Mouse (Mus musculus) urinary bladder, adult 2 months (tissue): ENCODE data around the gene Sema5a. TPM values are rescaled to one million over a fixed set of nuclear protein-coding genes. Genes with fewer than 3 reads are reported as not detected.

Experiments used
- DNase-seq: peaks from one replicate; pipeline ENCODE4 v3.0.0; 2022; ENCODE audit warnings: low spot score
- polyA plus RNA-seq: library from polyadenylated mRNA; depleted of rRNA; stranded (reverse); fragments of >200 nt; gene quantifications from 2 replicates; pipeline ENCODE4 v1.2.3, GENCODE M21; 2012

Gene Sema5a
- polyA plus RNA-seq, 1 experiment = 10.1 TPM

DNA sequence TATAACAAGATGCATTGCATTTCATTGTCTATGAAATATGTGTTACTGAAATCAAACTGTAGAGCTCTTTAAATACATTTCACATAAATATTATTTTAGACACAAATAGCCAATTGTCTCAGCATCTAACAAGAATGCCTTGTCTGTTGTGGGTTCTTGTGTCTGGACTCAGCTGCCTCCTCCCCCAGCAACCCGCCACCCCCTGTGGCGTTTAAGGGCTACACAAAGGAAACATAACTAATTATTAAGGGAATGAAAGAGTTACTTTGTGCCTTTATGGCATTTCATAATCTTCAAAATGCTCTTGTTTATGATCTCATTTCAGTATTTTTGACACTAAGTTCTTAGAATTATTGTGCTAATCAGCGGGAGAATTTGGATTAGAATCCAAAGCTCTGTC, 298.6 kb downstream of the Sema5a start:
- no peak for DNase-seq

DNA sequence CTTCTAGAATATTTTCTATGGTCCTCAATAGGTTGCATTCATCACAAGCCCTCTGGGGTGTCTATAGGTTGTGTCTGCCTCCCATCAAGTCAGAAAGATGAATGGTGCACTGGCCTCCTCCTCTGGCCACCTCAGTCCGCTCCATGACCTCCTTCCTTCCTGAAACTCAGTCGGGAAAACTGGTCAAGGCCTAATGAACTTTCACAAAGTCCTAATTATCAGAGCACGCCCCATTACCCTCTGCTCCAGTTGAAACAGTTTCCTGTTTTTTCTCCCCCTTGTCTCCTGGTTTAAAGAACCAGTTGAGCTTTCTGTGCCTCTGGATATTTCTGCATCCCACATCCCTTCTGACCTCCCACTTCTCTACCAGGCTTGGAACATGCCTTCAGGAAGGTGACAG, 300.8 kb downstream of the Sema5a start:
- no peak for DNase-seq

DNA sequence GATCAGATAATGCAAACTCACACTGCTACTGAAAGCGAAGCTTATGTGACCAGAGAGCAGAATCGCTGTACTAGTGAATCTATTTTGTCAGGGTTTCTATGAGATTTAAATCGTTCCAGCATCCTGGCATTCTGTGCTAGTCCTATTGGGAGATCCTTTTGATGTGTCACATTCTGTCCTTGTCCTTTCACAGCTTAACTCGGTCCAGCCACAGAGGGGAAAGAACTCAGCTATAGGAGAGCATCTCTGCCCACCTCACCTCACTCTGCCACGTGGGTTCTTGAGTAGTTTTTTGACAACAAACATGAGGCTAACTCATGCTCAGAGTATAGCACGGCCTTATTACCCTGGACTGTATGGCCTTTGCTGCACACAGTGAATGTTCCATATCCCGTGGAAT, 302.1 kb downstream of the Sema5a start:
- no peak for DNase-seq

DNA sequence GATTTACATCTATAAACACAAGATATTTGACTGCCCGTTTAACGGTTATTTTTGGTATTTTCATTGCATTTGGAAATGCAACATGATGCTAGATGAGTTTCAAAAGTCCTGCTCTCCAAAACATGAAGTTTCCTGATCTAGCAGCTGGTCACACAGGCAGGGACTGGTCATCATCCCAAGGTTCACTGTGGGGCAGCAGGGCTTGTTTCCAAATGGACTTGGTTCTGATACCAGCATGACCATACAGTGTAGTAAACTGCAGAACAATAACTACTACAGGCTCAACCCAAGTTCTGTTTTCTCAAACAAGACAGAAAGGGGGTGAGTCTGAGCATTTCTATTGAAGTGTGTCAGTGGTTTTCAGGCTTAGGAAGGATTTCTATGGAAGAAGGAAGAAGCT, 314.3 kb downstream of the Sema5a start:
- no peak for DNase-seq

DNA sequence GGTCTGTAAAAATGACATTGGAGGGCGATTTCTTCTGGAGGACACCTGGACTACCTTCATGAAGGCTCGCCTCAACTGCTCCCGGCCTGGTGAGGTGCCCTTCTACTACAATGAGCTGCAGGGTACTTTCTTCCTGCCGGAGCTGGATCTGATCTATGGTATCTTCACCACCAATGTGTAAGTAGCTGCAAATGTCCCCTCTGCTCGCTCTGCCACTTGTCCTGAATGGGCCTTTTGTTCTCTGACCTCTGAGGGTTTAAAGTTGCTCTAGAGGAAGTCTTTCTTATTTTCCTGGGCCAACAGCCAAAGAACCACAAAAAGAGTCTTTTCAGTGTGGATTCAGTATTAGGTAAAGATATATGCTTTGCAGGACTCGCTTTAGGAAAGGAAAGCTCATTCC, 318.0 kb downstream of the Sema5a start:
- no peak for DNase-seq

DNA sequence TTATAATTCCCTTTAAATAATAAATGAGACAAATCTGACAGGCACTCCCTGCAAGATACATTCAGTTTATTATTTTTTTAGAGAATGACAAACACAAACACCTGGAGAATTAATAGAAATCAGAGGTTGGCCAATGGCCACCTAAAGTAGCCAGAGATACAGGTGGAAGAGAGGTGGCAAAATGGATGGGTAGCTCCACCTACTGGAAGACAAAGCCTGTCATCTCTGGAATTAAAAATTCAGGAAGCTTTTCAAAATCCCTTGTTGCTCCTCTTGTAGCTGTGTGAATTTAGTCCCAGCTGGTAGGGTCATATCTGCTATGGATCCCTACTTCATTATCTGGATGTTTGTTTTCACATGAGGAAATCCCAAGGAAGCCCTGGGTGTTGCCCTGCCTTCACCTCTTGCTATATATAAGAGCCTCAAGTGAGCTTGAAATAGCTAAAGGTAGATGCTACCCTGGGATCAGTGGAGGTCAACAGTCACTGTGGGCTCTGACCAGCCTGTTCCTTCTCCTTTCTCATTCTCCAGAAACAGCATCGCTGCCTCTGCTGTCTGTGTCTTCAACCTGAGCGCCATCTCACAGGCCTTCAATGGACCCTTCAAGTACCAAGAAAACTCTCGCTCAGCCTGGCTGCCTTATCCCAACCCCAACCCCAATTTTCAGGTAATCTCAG, 323.7 kb downstream of the Sema5a start:
- DNase-seq = no peak

DNA sequence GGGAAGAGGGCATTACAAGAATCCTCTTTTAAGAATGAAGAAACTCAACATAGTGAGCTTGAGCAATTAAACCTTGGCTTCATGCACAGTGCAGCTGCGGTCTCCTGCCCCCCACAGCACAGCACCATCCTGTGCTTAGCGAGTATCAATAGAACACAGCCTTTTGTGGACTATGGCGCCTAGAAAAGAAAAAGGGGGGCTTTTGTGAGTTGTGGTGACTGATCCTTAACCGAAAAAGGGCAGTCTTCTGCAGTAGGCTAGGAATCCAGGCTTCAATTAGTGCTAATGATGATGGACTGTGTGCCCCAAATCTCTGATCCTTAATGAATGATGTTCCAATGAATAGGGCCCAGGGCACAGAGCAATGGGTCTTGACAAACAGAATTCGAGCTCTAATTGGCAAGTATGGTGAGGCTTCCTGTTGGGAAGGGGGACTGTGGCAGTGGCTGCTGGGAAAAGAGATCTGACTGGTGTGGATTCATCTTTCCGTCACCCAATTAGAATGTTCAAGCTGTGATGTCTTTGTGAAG, 324.3 kb downstream of the Sema5a start:
- no peak for DNase-seq

DNA sequence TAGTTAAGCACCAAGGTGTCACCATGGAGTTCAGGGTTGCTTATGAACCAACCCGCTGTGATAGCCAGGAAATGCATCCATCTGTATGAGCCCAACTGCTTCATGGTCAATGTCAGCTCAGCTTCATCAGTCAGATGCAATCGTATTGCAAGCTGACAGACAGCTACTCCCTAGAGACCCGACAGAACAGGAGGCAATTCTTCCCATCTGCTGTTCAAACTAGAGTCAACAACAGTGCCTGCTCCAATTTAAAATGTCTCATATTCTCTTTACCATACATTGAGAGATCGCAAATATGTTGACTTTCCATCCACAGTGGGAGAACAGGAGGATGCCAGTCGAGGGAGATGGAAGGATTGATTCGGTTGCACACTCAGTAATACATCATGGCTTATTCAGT, 329.7 kb downstream of the Sema5a start:
- DNase-seq = no peak

DNA sequence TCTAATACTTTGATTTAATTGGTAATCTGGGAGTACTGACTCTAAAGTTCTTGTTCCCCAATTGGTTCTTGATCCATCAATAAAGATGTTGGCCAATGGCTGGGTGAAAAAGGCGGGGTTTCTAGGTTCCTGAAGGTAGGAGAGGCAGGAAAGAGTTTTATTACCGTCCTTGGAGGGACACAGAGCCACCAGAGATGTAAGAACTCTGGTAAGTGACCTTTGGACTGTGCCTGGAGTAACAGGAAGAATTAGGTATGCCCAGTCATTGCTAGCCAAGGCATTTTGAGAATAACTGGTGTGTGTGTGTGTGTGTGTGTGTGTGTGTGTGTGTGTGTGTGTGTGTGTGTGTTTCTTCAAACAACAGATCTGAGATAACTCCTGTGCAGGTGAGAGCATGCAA, 330.6 kb downstream of the Sema5a start:
- no peak for DNase-seq

DNA sequence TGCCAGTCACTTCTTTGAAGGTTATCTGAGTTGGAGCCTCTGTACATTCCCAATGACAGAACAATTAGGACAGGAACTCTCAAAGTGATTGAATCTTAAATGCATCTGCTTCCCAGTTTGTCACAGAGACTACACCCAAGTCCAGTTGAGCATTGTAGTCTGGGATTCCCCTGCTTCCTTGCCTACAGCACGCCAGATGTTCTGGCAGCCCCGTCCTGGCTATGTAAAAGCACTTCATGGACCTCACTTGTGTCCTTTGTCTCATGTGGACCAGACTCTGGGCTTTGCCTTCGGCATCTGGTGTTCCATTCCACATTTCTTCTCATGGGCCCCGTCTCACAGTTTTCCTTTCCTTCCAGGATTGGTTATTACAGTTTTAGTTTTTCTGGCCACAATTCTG, 334.7 kb downstream of the Sema5a start:
- DNase-seq = no peak

DNA sequence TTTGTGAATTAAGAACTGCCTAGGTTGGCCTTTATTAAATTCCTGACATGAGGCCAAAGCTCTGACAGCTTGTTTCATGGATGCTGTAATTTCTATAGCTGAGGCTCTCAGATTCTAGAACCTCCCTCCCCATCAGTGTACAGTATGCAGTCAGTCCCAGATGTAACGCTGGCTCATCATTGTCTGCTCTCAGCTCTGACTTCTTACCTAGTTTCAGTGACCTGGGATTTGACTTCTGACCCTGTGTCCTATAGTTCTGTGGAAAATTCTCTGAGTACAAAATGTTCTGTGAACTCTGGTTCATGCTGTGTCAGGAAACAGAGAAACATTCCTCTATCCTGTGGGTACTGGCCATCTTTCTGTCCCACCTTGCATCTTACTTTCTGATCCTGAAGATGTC, 346.0 kb downstream of the Sema5a start:
- DNase-seq = no peak

DNA sequence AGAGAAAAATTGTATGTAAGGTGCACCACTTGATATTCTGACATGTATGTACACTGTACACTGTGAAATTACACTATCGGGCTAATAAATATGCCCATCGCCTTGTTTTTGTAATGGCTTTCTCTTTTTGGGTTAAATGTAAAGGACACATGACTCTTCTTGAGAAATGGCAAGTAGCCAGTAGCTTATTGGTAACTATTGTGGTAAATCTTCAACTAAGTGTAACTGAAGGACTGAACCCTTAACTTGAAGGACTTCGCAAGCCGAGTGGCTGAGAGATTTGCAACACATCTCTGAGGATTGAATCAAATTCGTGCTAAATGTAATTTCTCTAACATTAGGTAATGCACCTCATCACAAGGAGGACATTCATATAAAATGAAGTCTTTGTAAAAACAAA, 349.1 kb downstream of the Sema5a start:
- DNase-seq = no peak

DNA sequence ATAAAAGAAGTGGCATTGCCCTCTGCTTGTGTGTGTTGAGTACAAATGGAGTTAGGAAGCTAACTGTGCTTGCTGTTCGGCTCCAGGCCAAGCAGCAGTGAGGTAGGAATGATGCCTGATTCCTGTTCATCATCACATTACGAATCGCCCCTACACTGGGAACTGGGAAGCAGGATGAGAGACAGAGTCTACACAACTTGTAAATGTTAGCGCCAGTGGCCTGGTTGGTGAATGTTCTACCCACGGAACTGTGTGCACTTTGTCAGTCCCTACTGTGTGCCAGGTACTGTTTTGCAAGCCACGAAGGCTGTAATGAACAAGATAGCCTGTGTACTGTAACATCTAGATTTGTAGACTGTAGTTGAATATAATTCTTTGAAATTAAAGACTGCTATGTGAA, 352.0 kb downstream of the Sema5a start:
- no peak for DNase-seq

DNA sequence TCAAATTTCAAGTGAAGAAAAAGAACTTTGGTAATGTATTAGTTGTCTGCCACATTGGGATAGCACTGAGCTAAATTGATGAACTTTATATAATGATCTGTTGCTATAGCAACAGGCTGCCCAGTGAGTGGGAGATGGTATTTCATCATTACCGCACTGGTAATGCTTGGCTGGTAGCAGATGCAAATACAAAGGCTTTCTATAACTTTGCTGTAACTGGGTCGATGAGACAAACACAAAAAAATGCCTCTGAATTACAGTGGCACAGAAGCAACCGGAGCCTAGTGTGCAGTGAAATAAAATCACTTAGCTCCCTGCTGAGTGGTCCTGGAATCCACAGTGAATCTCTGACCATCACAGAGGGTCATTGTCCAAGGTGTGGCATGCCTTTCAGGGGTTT, 352.6 kb downstream of the Sema5a start:
- no peak for DNase-seq

DNA sequence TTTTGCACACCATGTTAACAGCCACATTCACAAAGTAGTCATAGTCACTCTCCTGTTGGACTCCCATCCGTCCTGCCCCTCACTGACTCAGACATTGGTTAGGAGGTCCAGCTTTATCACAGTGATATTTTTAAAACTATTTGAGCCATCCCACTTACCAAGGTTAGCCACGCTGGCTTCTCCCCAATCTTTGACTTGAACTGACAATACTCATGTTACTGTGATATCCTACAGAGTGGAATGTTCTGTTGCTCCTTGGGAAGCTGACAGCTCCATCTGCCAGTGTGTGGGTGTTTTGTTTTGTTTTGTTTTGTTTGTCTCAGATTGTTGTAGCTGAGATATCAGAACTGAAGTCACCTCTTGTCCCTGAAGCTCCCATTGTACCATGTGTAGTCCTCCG, 362.6 kb downstream of the Sema5a start:
- DNase-seq = no peak

DNA sequence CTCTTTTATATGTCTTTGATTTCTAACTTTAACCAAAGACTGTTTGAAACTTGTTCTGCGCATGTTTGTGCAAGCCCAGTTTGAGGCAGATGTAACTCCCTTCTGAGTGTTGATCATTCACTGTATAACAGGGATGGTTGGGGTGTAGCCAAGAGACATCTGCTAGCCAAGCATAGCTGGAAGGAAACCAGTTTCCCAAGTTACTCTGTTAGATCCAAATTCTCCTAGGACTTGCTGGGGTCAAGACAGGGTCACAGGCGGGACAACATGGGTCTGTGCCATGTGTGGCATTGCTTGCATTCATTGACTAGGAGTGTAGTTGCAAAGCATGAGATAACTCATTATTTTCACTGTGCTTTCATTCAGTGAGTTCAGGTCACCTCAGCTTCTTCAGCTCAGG, 366.2 kb downstream of the Sema5a start:
- no peak for DNase-seq

DNA sequence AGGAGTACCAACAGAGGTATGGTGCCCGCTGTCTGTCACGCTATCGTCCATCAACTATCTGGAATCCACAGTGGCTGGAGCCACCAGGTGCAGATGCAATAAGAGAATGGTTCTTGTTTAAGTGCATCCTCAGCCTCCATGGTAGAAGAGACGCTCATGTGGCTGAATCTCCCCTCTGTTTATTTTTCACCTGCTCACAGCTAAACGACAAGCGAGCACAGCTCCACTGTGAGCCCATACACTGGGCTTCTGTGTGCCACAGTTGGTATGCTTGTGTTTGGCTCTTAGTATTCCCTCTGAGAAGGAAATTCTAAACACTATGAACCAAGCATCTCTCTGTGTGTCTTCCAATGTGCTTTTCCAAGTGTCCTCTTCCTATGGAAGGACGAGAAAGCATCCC, 366.6 kb downstream of the Sema5a start:
- no peak for DNase-seq

DNA sequence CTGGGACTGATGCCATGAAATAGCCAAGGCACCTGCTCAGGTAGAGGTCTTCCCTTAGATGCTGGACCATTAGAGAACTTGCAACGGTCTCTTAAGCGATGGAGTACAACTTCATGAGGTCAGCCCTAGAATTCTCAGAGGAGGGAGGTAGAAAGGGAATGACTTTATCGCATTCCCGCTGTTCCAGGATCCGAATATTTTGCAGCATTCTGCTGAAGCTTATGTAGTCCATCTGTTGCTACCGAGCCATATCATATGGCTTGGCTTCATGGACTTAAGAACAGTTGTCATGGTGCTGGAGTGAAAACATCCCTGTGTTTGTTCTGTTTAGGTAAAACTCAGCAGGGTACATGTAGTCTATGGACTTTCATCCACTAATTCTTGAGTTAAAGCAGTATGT, 369.1 kb downstream of the Sema5a start:
- DNase-seq = no peak

DNA sequence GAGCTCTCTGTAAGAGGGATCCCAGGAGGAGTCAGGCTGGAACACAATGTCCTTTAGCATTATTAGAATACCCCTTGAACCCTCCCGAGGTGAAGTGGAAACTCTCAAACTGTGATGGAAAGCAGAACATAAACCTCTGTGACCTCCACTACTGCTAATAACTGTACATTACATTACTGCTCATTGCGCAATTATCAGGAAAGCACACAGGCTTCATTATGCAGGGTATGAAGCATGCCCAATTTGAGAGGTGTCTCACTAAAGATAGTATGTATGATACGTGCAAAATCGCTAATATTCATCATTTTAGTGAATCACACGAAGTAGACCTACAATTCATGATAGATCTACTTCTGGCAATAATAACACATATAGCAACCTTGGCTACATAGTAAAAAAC, 371.2 kb downstream of the Sema5a start:
- DNase-seq = no peak

DNA sequence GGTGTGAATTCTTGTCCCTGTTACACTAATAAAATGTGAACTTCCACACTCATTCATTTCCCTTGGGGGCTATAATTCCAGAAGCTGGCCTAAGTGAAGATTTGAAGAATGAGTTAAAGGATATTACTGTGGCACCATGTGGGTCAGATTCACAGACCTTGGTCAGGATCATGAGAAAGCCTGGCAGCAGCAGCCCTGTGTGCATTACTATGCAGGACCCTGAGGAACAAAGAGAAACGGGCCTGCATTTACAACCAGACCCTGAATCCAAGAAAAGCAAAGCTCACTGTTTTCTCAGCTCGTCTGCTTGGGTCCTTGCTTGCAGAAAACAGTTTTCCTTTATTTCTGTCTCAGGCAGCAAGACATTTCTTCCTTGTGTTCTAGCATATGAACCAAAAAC, 374.6 kb downstream of the Sema5a start:
- DNase-seq = no peak

DNA sequence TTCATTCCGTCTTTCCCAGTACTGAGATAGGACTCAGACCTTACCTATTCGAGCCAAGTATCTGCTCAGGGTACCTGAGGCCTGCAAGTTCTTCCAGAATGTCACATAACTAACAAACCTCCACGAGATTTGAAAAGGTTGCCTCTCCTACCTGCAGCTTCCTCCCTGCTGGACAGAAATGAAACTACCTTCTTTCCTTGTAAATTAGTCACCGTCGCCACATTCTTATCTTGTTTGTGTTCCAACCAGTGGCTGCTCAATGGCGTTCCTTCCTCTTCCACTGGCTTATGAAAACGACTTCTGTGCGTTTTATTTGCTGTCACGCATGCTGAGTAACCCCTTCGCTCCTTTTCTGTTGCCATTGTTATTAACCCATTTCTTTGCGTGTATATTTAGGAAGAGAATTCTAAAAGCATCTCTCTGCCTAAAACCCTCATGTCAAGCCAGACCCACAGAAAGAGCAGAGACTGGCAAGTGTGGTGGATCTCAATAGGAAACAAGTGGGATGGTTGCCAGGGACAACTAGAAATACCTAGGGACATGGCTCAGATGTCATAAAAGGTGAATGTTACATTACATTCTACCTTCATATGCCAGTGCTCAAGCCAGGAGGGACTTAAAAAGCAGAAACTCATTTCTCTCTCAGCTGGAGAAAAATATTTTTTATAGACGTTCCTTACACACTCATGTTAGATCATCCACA, 378.6 kb downstream of the Sema5a start:
- no peak for DNase-seq

DNA sequence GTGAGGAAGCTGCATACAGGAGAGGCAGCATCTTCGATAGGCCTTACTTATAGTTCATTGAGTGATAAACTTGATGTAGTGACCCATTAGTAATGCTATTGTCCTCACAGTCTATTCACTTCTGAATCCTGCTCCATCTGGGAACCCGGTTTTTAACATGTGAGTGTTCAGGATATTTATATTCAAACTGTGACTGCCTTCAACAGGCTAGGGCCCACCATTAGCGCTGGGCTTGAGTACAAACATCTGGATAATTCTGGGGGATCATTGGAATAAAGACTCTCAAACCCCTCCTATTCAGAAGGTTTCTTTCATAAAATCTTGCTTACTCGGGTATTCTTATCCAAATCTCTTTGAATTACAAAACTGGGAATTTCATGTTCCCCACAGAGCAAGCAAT, 379.5 kb downstream of the Sema5a start:
- DNase-seq = no peak

DNA sequence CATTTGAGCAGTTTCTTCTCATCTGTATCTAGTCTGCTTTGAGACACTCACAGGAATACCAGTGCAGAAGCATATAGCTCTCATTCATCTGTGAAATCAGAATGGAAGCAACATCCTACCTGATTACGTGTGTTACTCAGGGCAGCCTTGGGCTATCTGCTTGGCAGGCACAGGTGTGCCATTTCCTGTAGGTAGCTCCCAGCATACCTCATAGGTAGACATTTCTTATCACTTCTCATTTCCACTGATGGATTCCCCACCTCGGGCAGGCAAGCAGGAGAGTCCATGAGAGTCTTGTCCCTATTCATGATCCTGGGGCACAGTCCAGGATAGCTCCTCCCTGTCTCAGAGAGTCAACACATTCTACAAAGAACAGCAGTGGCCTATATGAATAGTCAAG, 381.4 kb downstream of the Sema5a start:
- no peak for DNase-seq

DNA sequence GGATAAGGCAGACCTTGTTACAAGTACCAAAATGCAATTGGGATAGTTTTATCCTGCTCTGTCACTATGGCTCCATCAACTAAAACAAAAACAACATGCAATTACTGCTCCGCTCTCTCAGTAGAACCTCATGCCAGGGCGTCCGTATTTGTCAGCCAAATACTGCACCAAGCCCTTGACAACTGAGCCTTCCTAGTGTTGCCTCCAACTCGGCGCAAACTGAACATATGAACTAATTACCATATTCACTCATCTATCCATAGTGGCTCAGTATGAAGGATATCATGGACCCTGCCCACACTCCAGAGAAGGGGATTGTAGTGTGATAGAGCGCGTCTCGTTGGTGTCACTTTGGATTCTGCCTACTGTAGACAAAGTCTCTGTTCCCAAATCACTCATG, 389.1 kb downstream of the Sema5a start:
- DNase-seq = no peak
